Mouse (Mus musculus): ENCODE results near the gene Ube2m. TPM values are rescaled to one million over a fixed set of nuclear protein-coding genes. Genes with fewer than 3 reads are reported as not detected.

Gene Ube2m
- total RNA-seq, 1 experiment: 92.8 TPM

- no peak overlapping the region for H3K4me3 ChIP-seq (ENCODE audit: insufficient read depth in 1 of 2, low read depth in 1 of 2, low read length in 2 of 2, poor library complexity in 1 of 2, severe bottlenecking in 1 of 2)
These were observed 14.9 kb upstream of the Ube2m start for GRCm38 (mm10) chr7:13053001-13053400.

GRCm38 (mm10) chr7:13046084-13046483, 8.0 kb upstream of the Ube2m start:
- TF ChIP-seq ZNF384 (IDR thresholded peaks at IDR 0.05; ENCODE audit: low read depth, low read length): no peak
- TF ChIP-seq ZC3H11A (IDR thresholded peaks at IDR 0.05; ENCODE audit: borderline replicate concordance, low read depth, low read length): peak; percentile 93; the same call in 1 of the 2 replicates
- H3K9me3 ChIP-seq (ENCODE audit: control insufficient read depth, insufficient read depth, low read depth, low read length): no peaks in the 10 kb centered on the region
- H3K4me3 ChIP-seq (ENCODE audit: insufficient read depth in 1 of 2, low read depth in 1 of 2, low read length in 2 of 2, poor library complexity in 1 of 2, severe bottlenecking in 1 of 2): no peak overlapping the region
- H3K4me1 ChIP-seq (ENCODE audit: control insufficient read depth in 2 of 2, insufficient read depth in 2 of 2, low read length in 2 of 2, poor library complexity in 1 of 2): peaks cover 2 to 4% of the 10 kb centered on the region in 2 experiments; a peak in 1 of 4 replicates
- H3K9ac ChIP-seq (ENCODE audit: insufficient read depth, low read depth, low read length, poor library complexity, severe bottlenecking): no peak overlapping the region
- in situ Hi-C loops (cut with MboI; ENCODE audit: low sequenced_read_pairs in 2 of 2, unreplicated experiment in 2 of 2): loop anchor here in 1 of 2 experiments (10.0 kb wide), 1 partner anchor 121 kb away; the partner anchor contains the start of genes Rnf225 and Rps5
- H3K36me3 ChIP-seq (ENCODE audit: control insufficient read depth, insufficient read depth, low read length, poor library complexity, severe bottlenecking): no peaks in the 10 kb centered on the region
- no peak overlapping the region for H3K27ac ChIP-seq (ENCODE audit: insufficient read depth, low read depth, low read length, poor library complexity, severe bottlenecking)
- no peak for DNase-seq (ENCODE audit: low read depth, low spot score)

More at GRCm38 (mm10) chr7:13053001-13053400, 14.9 kb upstream of the Ube2m start:
- Histone ChIP-seq H3K36me3 (ENCODE audit: control insufficient read depth, insufficient read depth, low read length, poor library complexity, severe bottlenecking) (no peaks in the 10 kb centered on the region), H3K9me3 (ENCODE audit: control insufficient read depth, insufficient read depth, low read depth, low read length) (no peaks in the 10 kb centered on the region), H3K4me1 (ENCODE audit: control insufficient read depth in 2 of 2, insufficient read depth in 2 of 2, low read length in 2 of 2, poor library complexity in 1 of 2) (peaks cover 5 to 6% of the 10 kb centered on the region in 2 experiments; a peak in 2 of 4 replicates), H3K9ac (ENCODE audit: insufficient read depth, low read depth, low read length, poor library complexity, severe bottlenecking) (no peak overlapping the region), H3K27ac (ENCODE audit: insufficient read depth, low read depth, low read length, poor library complexity, severe bottlenecking) (no peak overlapping the region)
- TF ChIP-seq ZNF384 (IDR thresholded peaks at IDR 0.05; ENCODE audit: low read depth, low read length) (no peak), MAFK (IDR thresholded peaks at IDR 0.05; ENCODE audit: insufficient read depth, low read depth, low read length) (no peak), CHD2 (IDR thresholded peaks at IDR 0.05; ENCODE audit: low read depth, low read length) (no peak), ZC3H11A (IDR thresholded peaks at IDR 0.05; ENCODE audit: borderline replicate concordance, low read depth, low read length) (no peak), HCFC1 (IDR thresholded peaks at IDR 0.05; ENCODE audit: borderline replicate concordance, insufficient read depth, low read length) (no peak)
- no peak for DNase-seq (ENCODE audit: low read depth, low spot score)
- in situ Hi-C loops (cut with MboI; ENCODE audit: low sequenced_read_pairs in 2 of 2, unreplicated experiment in 2 of 2): no loop called here

GRCm38 (mm10) chr7:13044254-13044625, 6.2 kb upstream of the Ube2m start:
- Histone ChIP-seq H3K4me3 (ENCODE audit: insufficient read depth in 1 of 2, low read depth in 1 of 2, low read length in 2 of 2, poor library complexity in 1 of 2, severe bottlenecking in 1 of 2) (peak overlapping the region; percentile 49 to 81), H3K27ac (ENCODE audit: insufficient read depth, low read depth, low read length, poor library complexity, severe bottlenecking) (no peak overlapping the region), H3K9ac (ENCODE audit: insufficient read depth, low read depth, low read length, poor library complexity, severe bottlenecking) (peak overlapping the region; percentile 80), H3K4me1 (ENCODE audit: control insufficient read depth in 2 of 2, insufficient read depth in 2 of 2, low read length in 2 of 2, poor library complexity in 1 of 2) (peaks cover 2 to 5% of the 10 kb centered on the region in 2 experiments; a peak in 1 of 4 replicates), H3K36me3 (ENCODE audit: control insufficient read depth, insufficient read depth, low read length, poor library complexity, severe bottlenecking) (no peaks in the 10 kb centered on the region), H3K9me3 (ENCODE audit: control insufficient read depth, insufficient read depth, low read depth, low read length) (no peaks in the 10 kb centered on the region)
- in situ Hi-C loops (cut with MboI; ENCODE audit: low sequenced_read_pairs in 2 of 2, unreplicated experiment in 2 of 2): loop anchor here in 1 of 2 experiments (10.0 kb wide), 1 partner anchor 119 kb away; the partner anchor contains the start of genes Rnf225 and Rps5
- no peak for DNase-seq (ENCODE audit: low read depth, low spot score)
- TF ChIP-seq ZNF384 (IDR thresholded peaks at IDR 0.05; ENCODE audit: low read depth, low read length) (no peak), MAFK (IDR thresholded peaks at IDR 0.05; ENCODE audit: insufficient read depth, low read depth, low read length) (no peak), HCFC1 (IDR thresholded peaks at IDR 0.05; ENCODE audit: borderline replicate concordance, insufficient read depth, low read length) (no peak), ZC3H11A (IDR thresholded peaks at IDR 0.05; ENCODE audit: borderline replicate concordance, low read depth, low read length) (no peak), CHD2 (IDR thresholded peaks at IDR 0.05; ENCODE audit: low read depth, low read length) (no peak)

- no peak for DNase-seq (ENCODE audit: low read depth, low spot score)
- Histone ChIP-seq H3K9ac (ENCODE audit: insufficient read depth, low read depth, low read length, poor library complexity, severe bottlenecking) (peak overlapping the region; percentile 80), H3K4me1 (ENCODE audit: control insufficient read depth in 2 of 2, insufficient read depth in 2 of 2, low read length in 2 of 2, poor library complexity in 1 of 2) (peaks cover 2 to 8% of the 10 kb centered on the region in 2 experiments; a peak in 1 of 4 replicates), H3K36me3 (ENCODE audit: control insufficient read depth, insufficient read depth, low read length, poor library complexity, severe bottlenecking) (no peaks in the 10 kb centered on the region), H3K9me3 (ENCODE audit: control insufficient read depth, insufficient read depth, low read depth, low read length) (no peaks in the 10 kb centered on the region), H3K27ac (ENCODE audit: insufficient read depth, low read depth, low read length, poor library complexity, severe bottlenecking) (no peak overlapping the region), H3K4me3 (ENCODE audit: insufficient read depth in 1 of 2, low read depth in 1 of 2, low read length in 2 of 2, poor library complexity in 1 of 2, severe bottlenecking in 1 of 2) (peak overlapping the region; percentile 49 to 81)
- TF ChIP-seq CHD2 (IDR thresholded peaks at IDR 0.05; ENCODE audit: low read depth, low read length) (no peak), MAFK (IDR thresholded peaks at IDR 0.05; ENCODE audit: insufficient read depth, low read depth, low read length) (no peak), ZNF384 (IDR thresholded peaks at IDR 0.05; ENCODE audit: low read depth, low read length) (no peak), HCFC1 (IDR thresholded peaks at IDR 0.05; ENCODE audit: borderline replicate concordance, insufficient read depth, low read length) (no peak), ZC3H11A (IDR thresholded peaks at IDR 0.05; ENCODE audit: borderline replicate concordance, low read depth, low read length) (no peak)
- in situ Hi-C loops (cut with MboI; ENCODE audit: low sequenced_read_pairs in 2 of 2, unreplicated experiment in 2 of 2): loop anchor here in 1 of 2 experiments (10.0 kb wide), 1 partner anchor 119 kb away; the partner anchor contains the start of genes Rnf225 and Rps5
These were observed 5.6 kb upstream of the Ube2m start for GRCm38 (mm10) chr7:13043445-13044253.
